Mouse (Mus musculus): ENCODE measurements around the gene Iqca.

The Iqca gene

GRCm38 (mm10) chr1:90051347-90051746, 101.9 kb downstream of the Iqca start:
- DNase-seq = peak; percentile 51

GRCm38 (mm10) chr1:90050046-90050739, 103.0 kb downstream of the Iqca start:
- no peak for DNase-seq

- no peak for DNase-seq
Observed at GRCm38 (mm10) chr1:90028305-90028704, 124.9 kb downstream of the Iqca start.

GRCm38 (mm10) chr1:90026945-90027344, 126.3 kb downstream of the Iqca start:
- DNase-seq = peak; percentile 17

- no peak for DNase-seq
Observed at GRCm38 (mm10) chr1:90020336-90020735, 132.9 kb downstream of the Iqca start.

- DNase-seq = no peak
Observed at GRCm38 (mm10) chr1:90018071-90018470, 135.1 kb downstream of the Iqca start.

- no peak for DNase-seq
Observed at GRCm38 (mm10) chr1:90014446-90014845, 138.8 kb downstream of the Iqca start, which contains the start of gene Asb18. TSS of gene Asb18 (minus strand) at chr1:90014666.

GRCm38 (mm10) chr1:90013273-90013672, 139.9 kb downstream of the Iqca start:
- no peak for DNase-seq

GRCm38 (mm10) chr1:90012850-90013249, 140.4 kb downstream of the Iqca start:
- no peak for DNase-seq

GRCm38 (mm10) chr1:90012168-90012567, 141.0 kb downstream of the Iqca start:
- no peak for DNase-seq

- no peak for DNase-seq
Observed at GRCm38 (mm10) chr1:90010077-90010476, 143.1 kb downstream of the Iqca start.

GRCm38 (mm10) chr1:90009188-90009587, 144.0 kb downstream of the Iqca start:
- DNase-seq = no peak

GRCm38 (mm10) chr1:90006666-90007065, 146.5 kb downstream of the Iqca start:
- DNase-seq = no peak

GRCm38 (mm10) chr1:90000981-90001380, 152.2 kb downstream of the Iqca start:
- DNase-seq = no peak

GRCm38 (mm10) chr1:89999858-90000257, 153.3 kb downstream of the Iqca start:
- DNase-seq = no peak

GRCm38 (mm10) chr1:89998696-89999095, 154.5 kb downstream of the Iqca start:
- DNase-seq = no peak

GRCm38 (mm10) chr1:89998076-89998475, 155.1 kb downstream of the Iqca start:
- DNase-seq = no peak

- DNase-seq = no peak
Observed at GRCm38 (mm10) chr1:89992256-89992655, 160.9 kb downstream of the Iqca start.
